38 mouse cellular contexts compared by ENCODE assay signal in the genomic region with DNA sequence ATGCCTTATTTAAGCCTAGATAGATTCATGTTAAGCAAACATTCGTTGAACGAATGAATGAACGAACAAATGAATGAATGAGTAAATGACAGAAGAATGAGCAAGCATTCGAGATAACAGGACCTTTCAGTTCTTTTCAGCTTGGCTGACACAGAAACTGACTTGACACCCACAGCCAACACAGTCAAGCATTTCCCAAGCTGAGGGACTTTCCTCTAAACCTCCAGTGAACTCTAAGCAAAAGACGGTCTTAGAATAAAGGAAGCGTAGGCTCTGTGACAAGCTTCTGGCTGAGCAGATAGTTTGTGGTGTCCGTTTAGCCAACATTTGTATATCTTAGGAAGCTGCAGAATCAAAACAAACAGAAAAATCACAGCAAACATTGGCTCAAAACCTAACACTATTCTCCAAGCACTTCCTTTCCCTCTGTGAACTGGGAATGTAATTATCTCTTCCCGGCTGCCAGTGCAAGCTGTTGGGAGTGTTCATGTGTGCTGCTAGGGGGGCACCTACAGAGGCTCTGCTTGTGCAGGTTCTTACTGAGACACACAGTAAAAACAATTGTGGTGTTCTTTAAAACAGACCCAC. TPM values are rescaled to one million over a fixed set of nuclear protein-coding genes. Genes with fewer than 3 reads are reported as not detected.
DNase-seq lines count a peak whose midpoint lies in the region; ATAC-seq and TF ChIP-seq lines count a peak whose summit lies in the region.
"Had no signal": no experiment of that assay in that cellular context is flagged by ENCODE, and none has a peak within 500 bp of the region (broad histone marks: within the 10 kb centered on the region; RNA-seq: fewer than 3 reads in every experiment).

No protein-coding gene starts in this region.

- H3K4me2 ChIP-seq in CH12.LX (ENCODE audit: insufficient read depth, low read depth, poor library complexity, severe bottlenecking) = no peak overlapping the region
- H3K4me2 ChIP-seq in forebrain, postnatal 0 days (ENCODE audit: low read depth) = no peak overlapping the region
- H3K4me2 ChIP-seq: embryonic facial prominence, embryonic 15.5 days; heart, embryonic 13.5 days; hindbrain, embryonic 15.5 days; limb, embryonic 15.5 days; midbrain, embryonic 13.5 days; neural tube, embryonic 13.5 days had no signal

- 58% methylated on average over 8 of the region's 8 CpGs for WGBS in forebrain, postnatal 0 days

- dilution Hi-C loops in CH12.LX (cut with MboI; ENCODE audit: extremely low pct_ligation_motif_present, extremely low pct_unique_long_range_greater_than_20kb, low sequenced_read_pairs) = no loop called here

- peak; percentile 85 for DNase-seq in heart, adult 11 months
- no peak for DNase-seq in heart, postnatal 25 days (ENCODE audit: low spot score)
- DNase-seq in CD4-positive, CD25-positive, alpha-beta regulatory T cell, adult 2 months (ENCODE audit: low read depth, low spot score) = peak; percentile 36
- peak; percentile 73 for DNase-seq in CH12.LX (ENCODE audit: extremely low read depth)
- peak; percentile 74 for DNase-seq in forebrain, postnatal 0 days
- no peak for DNase-seq in gastrocnemius, postnatal 25 days
- DNase-seq in cerebellum, adult 11 months = no peak
- DNase-seq: adrenal gland, postnatal 10 days; cerebellum, adult 2 months; cerebellum, postnatal 25 days; gastrocnemius, adult 2 months; kidney, adult 18-20 months; kidney, postnatal 4 days; right cerebral cortex, postnatal 4 days; thymus, adult 2 months; thymus, postnatal 36 days had no signal

- peaks cover 45 to 46% of the 10 kb centered on the region in 2 experiments for H3K36me3 ChIP-seq in CH12.LX (replicated peaks in 1 of 2; ENCODE audit: control insufficient read depth in 1 of 2, insufficient read depth in 1 of 2, low read length in 1 of 2)
- no peaks in the 10 kb centered on the region for H3K36me3 ChIP-seq in forebrain, postnatal 0 days (ENCODE audit: insufficient read depth)
- H3K36me3 ChIP-seq: embryonic facial prominence, embryonic 10.5 days; embryonic facial prominence, embryonic 15.5 days; heart, embryonic 13.5 days; hindbrain, embryonic 10.5 days; hindbrain, embryonic 15.5 days; limb, embryonic 10.5 days; limb, embryonic 15.5 days; midbrain, embryonic 13.5 days; neural tube, embryonic 13.5 days had no signal

- no peak; the same call in 1 of the 2 replicates for TF ChIP-seq EP300 in CH12.LX (IDR thresholded peaks at IDR 0.05; ENCODE audit: low read length)

- in situ Hi-C loops in CH12.LX (cut with MboI; ENCODE audit: low pct_ligation_motif_present, low pct_unique_long_range_greater_than_20kb, low sequenced_read_pairs) = loop anchor here (5.0 to 25.0 kb wide), 2 partner anchors 139 to 349 kb away; no protein-coding TSS in a partner anchor

- no peaks in the 10 kb centered on the region for H3K27me3 ChIP-seq in CH12.LX (replicated peaks)
- peaks cover 16% of the 10 kb centered on the region for H3K27me3 ChIP-seq in forebrain, postnatal 0 days (ENCODE audit: insufficient read depth, low read length)
- H3K27me3 ChIP-seq: embryonic facial prominence, embryonic 15.5 days; heart, embryonic 13.5 days; hindbrain, embryonic 15.5 days; limb, embryonic 15.5 days; midbrain, embryonic 13.5 days; neural tube, embryonic 13.5 days had no signal

- H3K79me2 ChIP-seq in CH12.LX (replicated peaks; ENCODE audit: control insufficient read depth, extremely low read depth, insufficient read depth, poor library complexity, severe bottlenecking) = no peaks in the 10 kb centered on the region

- H3K27ac ChIP-seq in CH12.LX (ENCODE audit: insufficient read depth, low read depth) = peak overlapping the region; percentile 9; the same call in 1 of the 2 replicates
- H3K27ac ChIP-seq in forebrain, postnatal 0 days (ENCODE audit: low read depth, low read length) = no peak overlapping the region
- H3K27ac ChIP-seq: embryonic facial prominence, embryonic 10.5 days; embryonic facial prominence, embryonic 15.5 days; gastrocnemius, adult 2 months; heart, embryonic 13.5 days; hindbrain, embryonic 10.5 days; hindbrain, embryonic 15.5 days; limb, embryonic 10.5 days; limb, embryonic 15.5 days; liver, embryonic 14.5 days; macrophage; midbrain, embryonic 13.5 days; neural tube, embryonic 13.5 days had no signal

- TF ChIP-seq RAD21 in CH12.LX (IDR thresholded peaks at IDR 0.05; ENCODE audit: low read depth, low read length) = no peak; the same call in none of the 2 replicates

- TF ChIP-seq CTCF in CH12.LX (conservative IDR thresholded peaks at IDR 0.05 in 1 of 2, IDR thresholded peaks at IDR 0.05 in 1 of 2; ENCODE audit: low read depth in 2 of 2, low read length in 2 of 2) = no peak
- TF ChIP-seq CTCF in forebrain, postnatal 0 days (IDR thresholded peaks at IDR 0.05; ENCODE audit: low read depth) = no peak

- H3K9me3 ChIP-seq in CH12.LX (replicated peaks; ENCODE audit: low read length) = no peaks in the 10 kb centered on the region
- no peaks in the 10 kb centered on the region for H3K9me3 ChIP-seq in forebrain, postnatal 0 days (ENCODE audit: low read length)
- H3K9me3 ChIP-seq: embryonic facial prominence, embryonic 10.5 days; embryonic facial prominence, embryonic 15.5 days; heart, embryonic 13.5 days; hindbrain, embryonic 10.5 days; hindbrain, embryonic 15.5 days; limb, embryonic 10.5 days; limb, embryonic 15.5 days; midbrain, embryonic 13.5 days; neural tube, embryonic 13.5 days had no signal

- peak; percentile 87 for ATAC-seq in forebrain, postnatal 0 days
- ATAC-seq: midbrain, embryonic 13.5 days; Patski had no signal

- H3K4me3 ChIP-seq in CH12.LX (replicated peaks in 1 of 3; ENCODE audit: low read depth in 2 of 3, low read length in 2 of 3, poor library complexity in 1 of 3) = no peak overlapping the region
- no peak overlapping the region for H3K4me3 ChIP-seq in forebrain, postnatal 0 days (ENCODE audit: low read depth, low read length)
- H3K4me3 ChIP-seq: embryonic facial prominence, embryonic 10.5 days; embryonic facial prominence, embryonic 15.5 days; gastrocnemius, adult 2 months; heart, embryonic 13.5 days; hindbrain, embryonic 10.5 days; hindbrain, embryonic 15.5 days; limb, embryonic 10.5 days; limb, embryonic 15.5 days; midbrain, embryonic 13.5 days; neural tube, embryonic 13.5 days had no signal

- H3K4me1 ChIP-seq in CH12.LX (ENCODE audit: control insufficient read depth in 1 of 2, insufficient read depth in 2 of 2) = peaks cover 7 to 44% of the 10 kb centered on the region in 2 experiments; a peak in 3 of 4 replicates
- H3K4me1 ChIP-seq in forebrain, postnatal 0 days (ENCODE audit: insufficient read depth) = no peaks in the 10 kb centered on the region
- H3K4me1 ChIP-seq: embryonic facial prominence, embryonic 10.5 days; embryonic facial prominence, embryonic 15.5 days; hindbrain, embryonic 15.5 days; limb, embryonic 10.5 days; limb, embryonic 15.5 days; midbrain, embryonic 13.5 days had no signal

- no peak overlapping the region for H3K9ac ChIP-seq in CH12.LX (ENCODE audit: insufficient read depth, low read depth)
- no peak overlapping the region for H3K9ac ChIP-seq in forebrain, postnatal 0 days
- H3K9ac ChIP-seq: embryonic facial prominence, embryonic 15.5 days; heart, embryonic 13.5 days; hindbrain, embryonic 15.5 days; limb, embryonic 15.5 days; liver, embryonic 14.5 days; midbrain, embryonic 13.5 days; neural tube, embryonic 13.5 days had no signal

- intact Hi-C loops in heart, postnatal 25 days (cut with DNase I) = no loop called here

- TF ChIP-seq POLR2A in CH12.LX (IDR thresholded peaks at IDR 0.05; ENCODE audit: low read depth, low read length) = no peak

TF ChIP-seq in CH12.LX, 34 proteins besides CTCF, POLR2A, EP300 and RAD21:
- 0 out of 2 replicates have a peak, but pooled peaks have one; percentile 28 for TF ChIP-seq UBTF (IDR thresholded peaks at IDR 0.05; ENCODE audit: low read depth, low read length)
- no peak for TF ChIP-seq E2F4 (IDR thresholded peaks at IDR 0.05; ENCODE audit: insufficient replicate concordance, low read depth, low read length)

RNA-seq across cellular contexts. Expression of gene 4930469K13Rik, which starts 12.1 kb away (rescaled TPM):
- not detected for total RNA-seq in heart, postnatal 25 days (2021)
- total RNA-seq in CH12.LX (2012; rRNA removed) (not detected in 2 replicates), CH12.LX (2014; rRNA removed) (0.42 TPM in 1 of 2 replicates, not detected in the other)
- not detected in 2 replicates for polyA plus RNA-seq in CH12.LX (2012; ENCODE audit: insufficient read length, low read depth)
- total RNA-seq in forebrain, postnatal 0 days (2014; rRNA removed) = not detected in 2 replicates
- not detected in 2 replicates for polyA plus RNA-seq in forebrain, postnatal 0 days (2015; fragmentation: Nextera tagmentation; extraction: Ambion mirVana)
- total RNA-seq in gastrocnemius, postnatal 25 days (2021) = not detected
- total RNA-seq: adrenal gland, postnatal 10 days; gastrocnemius, adult 2 months; gastrocnemius, postnatal 4 days; heart, adult 8-10 months; heart, postnatal 10 days; layer of hippocampus, adult 8-10 months; layer of hippocampus, postnatal 25 days; left cerebral cortex, adult 8-10 months; megakaryocyte-erythroid progenitor cell, adult 5-6 weeks had no signal
- polyA plus RNA-seq: cerebellum, adult 2 months; embryonic facial prominence, embryonic 10.5 days; heart, embryonic 13.5 days; hindbrain, embryonic 10.5 days; kidney, embryonic 16.5 days; limb, embryonic 10.5 days; liver, embryonic 14.5 days; lung, embryonic 16.5 days; macrophage; midbrain, embryonic 13.5 days; Patski; spleen, adult 2 months had no signal

RNA-seq across cellular contexts. Expression of gene Lcp2, which starts 39.5 kb away (rescaled TPM):
- total RNA-seq in heart, postnatal 25 days (2021) = 1 to 10 TPM; 2.6 to 2.7 TPM
- 18.3 and 19.4 TPM in 2 replicates for total RNA-seq in CH12.LX (2012; rRNA removed)
- 5.9 and 24.0 TPM in 2 replicates for total RNA-seq in CH12.LX (2014; rRNA removed)
- 18.7 and 20.1 TPM in 2 replicates for polyA plus RNA-seq in CH12.LX (2012; ENCODE audit: insufficient read length, low read depth)
- 3.5 and 4.4 TPM in 2 replicates for total RNA-seq in forebrain, postnatal 0 days (2014; rRNA removed)
- polyA plus RNA-seq in forebrain, postnatal 0 days (2015; fragmentation: Nextera tagmentation; extraction: Ambion mirVana) = 1.7 and 3.6 TPM in 2 replicates
- 1 to 10 TPM in 1 of 2 experiments, under 1 TPM in 1; 0.72 to 1.8 TPM for total RNA-seq in gastrocnemius, postnatal 25 days (2021)
- polyA plus RNA-seq: Patski had no signal

Comparison
In these comparisons a context has a peak if more than half of its experiments do, and no peak if none do; other contexts are left out.
1. DNase-seq: peak in heart, adult 11 months (single experiment), CD4-positive, CD25-positive, alpha-beta regulatory T cell, adult 2 months (single experiment), CH12.LX (single experiment) and forebrain, postnatal 0 days (single experiment); none in heart, postnatal 25 days (single experiment), gastrocnemius, postnatal 25 days (single experiment) and cerebellum, adult 11 months (single experiment).